Mouse (Mus musculus): ENCODE results near the gene Slc16a6.
"Not testable (repeated sequence)": the region's sequence is repeated elsewhere in the genome, so short reads cannot be mapped to it uniquely, and the experiment has no call there.

Gene Slc16a6

DNA sequence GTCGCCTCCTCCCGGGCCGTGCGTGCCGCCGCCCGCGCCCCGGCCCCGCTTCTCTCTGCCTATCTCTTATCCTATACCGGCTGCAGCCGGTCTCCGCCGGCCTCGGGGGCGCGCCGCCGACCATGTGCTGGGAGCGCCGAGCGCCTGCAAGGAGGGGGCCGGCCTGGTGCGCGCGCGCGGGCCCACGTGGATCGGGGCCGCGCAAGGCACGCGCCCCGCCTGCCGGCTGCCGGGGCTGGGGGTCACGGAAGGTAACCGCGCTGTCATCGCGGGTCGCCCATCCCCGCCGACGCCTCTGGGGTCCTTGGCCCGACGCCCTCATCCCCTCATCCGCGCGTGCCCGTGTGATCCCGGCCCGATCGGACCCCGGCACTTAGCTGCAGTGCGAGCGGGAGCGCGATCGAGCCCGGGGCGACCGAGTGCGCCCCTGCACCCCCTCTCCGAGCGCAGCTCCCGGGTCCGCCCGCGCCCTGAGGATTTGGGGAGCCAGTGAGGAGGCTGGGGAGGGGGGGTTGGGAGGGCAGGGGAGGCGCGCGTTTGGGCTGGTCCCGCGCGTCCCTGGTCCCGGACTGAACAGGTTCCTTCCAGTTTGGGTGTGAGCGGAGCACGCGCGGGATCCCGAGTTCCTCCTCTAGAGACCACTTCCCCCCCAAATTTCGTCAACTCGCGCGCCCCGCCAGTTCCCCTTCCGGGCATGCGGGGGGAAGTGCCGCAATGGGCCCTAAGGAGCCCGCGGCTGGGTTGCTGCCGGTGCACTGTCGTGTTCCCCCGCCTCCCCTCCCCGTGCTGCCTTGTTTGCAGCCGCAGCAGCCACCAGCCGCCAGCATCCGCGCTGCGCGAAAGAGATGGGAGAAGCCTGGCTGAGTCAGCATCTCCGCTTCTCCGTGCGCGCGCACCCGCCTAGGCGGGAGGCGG, at the start of gene Slc16a6, which contains the start of gene Arsg:
TSS of gene Slc16a6 (minus strand) at position 428 of the 915 bp plus-strand sequence.
TSS of gene Arsg (plus strand) at position 204 of the 915 bp plus-strand sequence.
- peak; percentile 56 for DNase-seq

DNA sequence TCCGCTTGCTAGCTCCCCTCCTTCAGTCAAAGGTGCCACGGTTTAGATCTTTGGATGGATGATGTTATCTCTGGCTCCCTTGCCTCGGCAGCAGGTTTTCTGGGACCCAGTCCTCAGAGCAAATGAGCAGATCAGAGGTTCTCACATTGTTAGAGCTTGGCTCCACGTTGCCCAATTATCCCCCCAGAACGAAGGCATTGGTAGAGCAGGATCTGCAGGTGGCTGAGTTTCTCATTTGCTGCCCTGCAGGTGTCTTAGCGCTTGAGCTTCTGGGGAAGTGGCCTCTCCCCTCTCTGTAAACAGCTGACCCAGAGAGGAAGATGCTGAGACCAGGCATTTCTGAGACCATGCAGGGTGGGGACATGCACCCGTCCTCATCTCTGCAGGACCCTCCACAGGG, 47.6 kb upstream of the Slc16a6 start:
- no peak for DNase-seq

DNA sequence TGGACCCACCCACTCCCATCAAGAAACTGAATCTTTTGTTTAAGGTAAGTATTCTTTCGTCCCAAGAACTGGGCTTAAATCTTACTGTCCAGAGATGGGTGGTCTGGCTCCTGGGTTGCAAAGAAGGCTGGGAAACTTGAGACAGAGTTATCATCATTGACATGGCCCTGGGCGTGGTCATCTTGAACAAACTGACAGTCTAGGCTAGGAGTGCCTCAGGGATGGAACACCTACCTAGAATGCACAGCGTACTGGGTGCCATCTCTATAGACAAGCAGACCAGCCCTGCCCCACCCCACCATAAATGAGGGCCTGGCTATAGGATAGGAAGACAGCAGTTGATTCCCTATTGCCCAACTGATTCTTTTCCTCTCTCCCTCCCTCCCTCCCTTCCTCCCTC, 44.4 kb upstream of the Slc16a6 start:
- DNase-seq = no peak

DNA sequence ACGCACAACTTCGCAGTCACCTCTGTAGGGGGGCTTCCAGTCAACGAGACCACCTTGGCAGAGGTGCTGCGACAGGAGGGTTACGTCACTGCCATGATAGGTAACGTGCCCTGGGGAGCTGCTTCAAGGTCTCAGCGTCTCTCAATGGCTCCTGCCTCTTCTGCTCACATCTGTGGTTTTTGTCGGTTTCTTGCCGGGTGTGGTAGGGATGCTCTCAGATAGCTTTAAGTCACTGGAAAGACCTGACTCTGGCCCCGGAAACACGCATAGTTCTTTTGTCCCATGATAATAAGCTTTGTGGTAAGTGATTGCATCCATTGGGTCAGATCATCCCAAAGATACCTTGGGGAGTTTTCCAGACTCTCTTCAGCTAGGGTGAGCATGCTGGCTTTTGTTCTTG, 43.9 kb upstream of the Slc16a6 start:
- no peak for DNase-seq

DNA sequence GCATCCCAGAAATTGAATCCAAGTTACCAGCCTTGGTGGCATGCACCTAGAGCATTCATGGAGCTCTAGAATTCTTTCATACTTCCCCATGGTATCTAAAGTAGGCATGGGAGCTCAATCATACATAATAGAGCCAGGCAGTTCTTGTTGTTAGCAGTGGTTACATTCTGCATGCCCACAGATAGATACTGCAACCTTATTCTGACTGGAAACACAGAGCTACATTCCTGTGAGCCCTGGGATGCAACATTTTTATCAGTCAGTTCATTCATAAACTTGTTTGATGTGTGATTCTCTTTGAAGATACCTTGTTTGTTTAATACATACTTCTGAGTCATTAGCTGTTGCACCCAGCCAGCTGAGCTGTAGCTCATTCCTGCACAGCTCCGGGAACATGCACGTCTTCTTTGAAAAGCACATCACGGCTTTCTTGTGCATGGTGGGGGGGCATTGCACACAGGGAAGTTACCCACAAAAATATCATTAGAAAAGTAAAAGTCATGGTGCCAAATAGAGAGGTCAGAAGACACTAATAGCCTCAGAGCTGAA, 40.7 kb upstream of the Slc16a6 start:
- no peak for DNase-seq

DNA sequence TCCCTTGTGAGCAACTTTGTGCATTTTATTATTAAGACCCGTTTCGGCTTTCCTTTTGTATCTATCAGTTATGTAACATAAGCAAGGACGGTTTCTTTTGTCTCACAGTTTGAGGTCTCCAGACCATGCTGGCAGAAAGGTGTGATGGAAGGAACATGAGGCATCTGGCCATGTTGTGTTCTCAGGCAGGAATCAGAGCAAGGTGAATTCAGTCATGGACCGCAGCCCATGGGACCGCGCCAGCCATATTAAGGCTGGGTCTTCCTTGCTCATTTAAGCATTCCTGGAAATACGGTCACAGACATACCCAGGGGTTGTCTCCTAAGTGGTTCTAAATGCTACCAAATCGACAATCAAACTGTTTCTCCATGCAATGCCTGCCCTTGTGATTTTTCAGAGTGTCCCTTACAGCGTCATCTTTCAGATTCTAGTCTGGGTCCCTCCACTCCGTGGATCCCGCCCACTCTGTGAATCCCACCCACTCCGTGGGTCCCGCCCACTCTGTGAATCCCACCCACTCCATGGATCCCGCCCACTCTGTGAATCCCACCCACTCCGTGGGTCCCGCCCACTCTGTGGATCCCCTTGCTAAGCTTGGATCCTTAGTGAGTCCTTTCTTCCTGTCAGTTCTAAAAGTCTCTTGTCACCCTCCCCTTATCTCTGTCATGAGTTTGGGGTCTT, 39.7 kb upstream of the Slc16a6 start:
- DNase-seq = no peak

DNA sequence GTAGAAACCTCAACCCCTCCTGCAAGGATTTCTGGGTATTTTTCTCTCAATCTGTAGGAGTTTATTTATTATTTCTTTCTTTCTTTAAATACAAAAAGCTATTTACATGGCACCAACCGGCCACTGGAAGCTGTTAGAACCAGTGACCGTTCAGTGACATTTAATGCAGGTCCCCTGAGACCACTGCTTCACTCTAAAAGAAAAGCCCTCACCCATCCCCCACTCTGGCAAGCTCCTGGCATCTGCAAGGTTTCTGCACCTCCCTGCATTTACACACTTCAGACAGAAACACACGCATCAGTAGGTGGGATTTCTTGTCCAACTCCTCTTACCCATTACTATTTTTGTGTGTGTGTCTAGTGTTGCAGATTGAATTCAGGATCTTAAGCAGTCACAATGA, 33.7 kb upstream of the Slc16a6 start:
- no peak for DNase-seq

DNA sequence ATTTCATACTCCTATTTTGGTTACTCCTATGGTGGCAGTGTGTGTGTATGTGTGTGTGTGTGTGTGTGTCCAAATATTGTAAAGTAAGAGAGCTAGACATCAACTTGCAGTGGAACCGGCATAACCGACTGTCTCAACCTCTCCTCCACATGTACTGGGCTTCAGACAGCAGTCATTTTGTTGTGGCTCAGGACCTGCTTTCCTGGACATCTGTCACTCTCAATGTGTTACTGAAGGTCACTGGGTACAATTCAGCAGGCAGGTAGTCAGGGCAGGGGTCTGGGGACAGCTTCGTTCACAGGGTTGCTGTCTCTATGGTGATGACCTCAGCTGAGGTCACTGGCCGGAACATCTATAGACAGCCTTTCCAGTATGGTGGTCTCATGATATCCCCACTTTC, 32.4 kb upstream of the Slc16a6 start:
- no peak for DNase-seq

DNA sequence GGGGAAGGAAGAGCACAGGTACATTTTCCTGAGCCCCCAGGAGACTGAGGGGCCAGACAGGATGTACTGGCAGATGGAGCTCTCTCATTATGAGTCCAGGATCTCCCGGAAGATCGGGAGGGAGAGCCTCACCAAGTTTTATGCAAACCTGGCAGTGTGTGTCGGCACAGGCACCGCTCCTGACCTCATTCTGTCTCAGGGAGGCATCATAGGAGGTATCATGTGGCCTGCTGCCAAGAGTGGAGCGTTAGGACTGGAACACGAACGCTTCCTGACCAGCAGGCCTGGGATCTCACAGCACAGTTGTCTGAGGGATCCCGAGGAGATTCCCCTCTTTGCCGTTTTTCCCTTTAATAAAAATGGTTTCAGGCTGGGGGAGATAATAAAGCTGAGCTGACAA, 31.6 kb upstream of the Slc16a6 start:
- DNase-seq = peak; percentile 39

DNA sequence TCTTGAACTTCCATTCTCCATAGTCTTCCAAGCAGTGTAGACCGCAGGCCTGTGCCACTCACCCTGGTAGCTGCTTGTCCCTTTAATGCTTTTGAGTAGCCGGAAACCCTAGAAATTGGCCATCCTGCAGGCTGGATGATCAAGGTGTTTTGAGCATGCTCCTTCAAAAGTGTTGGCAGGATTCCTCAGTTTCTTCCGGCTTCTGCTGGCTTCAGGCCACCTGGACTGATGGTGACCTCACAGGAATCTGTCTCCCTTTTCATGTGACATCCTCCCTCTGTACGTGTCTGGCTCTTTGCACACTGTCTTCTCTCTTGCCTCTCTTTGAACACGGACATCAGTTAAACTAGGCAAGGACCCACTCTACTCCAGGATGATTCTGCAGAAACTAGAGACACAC, 26.8 kb upstream of the Slc16a6 start:
- DNase-seq = peak; percentile 63

DNA sequence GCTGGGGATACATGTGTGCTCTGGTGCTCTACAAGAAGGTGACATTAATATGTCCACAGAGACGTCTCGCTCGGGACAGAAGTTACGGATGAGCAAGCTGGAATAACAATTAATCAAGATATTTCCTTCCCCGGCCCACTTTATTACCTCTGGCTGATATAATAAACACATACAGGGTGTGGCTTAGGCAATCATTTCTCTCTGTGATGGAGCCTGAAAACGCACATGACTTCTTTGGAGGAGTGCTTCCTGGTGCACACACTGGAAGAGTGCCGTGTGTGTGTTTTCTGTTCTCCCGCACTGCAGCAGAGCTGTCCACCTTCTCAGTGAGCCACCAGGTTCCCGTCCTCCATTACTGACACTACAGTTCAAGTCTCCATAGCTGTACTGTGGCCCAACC, 24.6 kb upstream of the Slc16a6 start:
- no peak for DNase-seq

DNA sequence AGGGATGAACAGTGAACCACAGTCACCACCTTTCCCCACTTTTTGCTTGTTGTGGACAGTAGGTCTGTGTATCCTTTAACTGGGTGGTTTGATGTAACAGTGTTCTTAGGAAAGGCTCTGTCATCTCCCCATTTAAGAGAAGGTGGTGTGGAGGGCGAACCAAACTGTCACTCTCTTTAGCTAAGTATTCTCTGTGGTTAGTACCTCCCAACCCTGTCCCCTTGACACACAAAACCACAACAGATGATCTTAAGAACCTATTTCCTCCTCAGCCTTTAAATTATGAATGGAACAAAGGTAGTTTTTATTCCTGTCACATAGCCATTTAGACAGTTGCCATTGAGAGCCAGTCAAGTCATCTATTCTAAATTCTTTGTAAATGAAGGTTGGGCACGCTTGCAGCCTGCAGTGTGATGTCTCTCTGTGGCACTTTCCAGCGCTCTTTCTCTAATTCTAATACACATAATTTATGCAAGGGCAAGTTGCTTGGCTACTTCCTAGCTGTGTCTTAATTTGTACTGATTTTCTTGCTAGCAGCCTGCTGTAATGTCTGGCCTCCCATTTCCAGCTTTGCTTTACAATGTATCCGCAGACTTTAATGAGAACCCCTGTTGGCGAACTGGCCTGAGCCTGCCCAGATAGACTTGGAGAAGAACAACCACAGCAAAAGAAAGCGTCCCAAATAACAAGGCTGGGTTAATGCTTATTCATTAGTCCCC, 23.8 kb upstream of the Slc16a6 start:
- DNase-seq = no peak

DNA sequence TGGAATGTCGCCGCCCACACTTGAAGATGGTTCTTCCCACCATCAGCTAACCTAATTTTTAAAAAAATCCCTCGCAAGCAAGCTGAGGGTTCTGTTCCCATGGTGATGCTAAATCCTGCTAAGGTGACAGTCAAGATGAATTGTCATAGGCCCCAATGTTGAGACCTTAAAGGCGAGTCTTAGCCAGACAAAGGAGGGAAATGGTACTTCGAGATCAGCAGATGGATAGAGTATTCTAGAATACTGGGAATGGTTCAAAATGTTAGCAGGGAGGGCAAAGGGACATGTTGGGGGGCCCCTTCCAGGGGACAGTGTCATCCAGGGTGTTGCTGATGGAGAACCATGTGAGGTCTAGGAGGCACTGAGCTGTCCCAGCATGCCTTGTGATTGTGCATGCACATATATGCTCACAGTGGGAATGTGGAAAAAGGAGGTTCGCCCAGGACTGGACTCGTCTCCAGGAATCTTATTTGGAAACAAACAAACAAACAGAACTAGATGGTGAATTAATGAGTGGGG, 23.1 kb upstream of the Slc16a6 start:
- DNase-seq = no peak

DNA sequence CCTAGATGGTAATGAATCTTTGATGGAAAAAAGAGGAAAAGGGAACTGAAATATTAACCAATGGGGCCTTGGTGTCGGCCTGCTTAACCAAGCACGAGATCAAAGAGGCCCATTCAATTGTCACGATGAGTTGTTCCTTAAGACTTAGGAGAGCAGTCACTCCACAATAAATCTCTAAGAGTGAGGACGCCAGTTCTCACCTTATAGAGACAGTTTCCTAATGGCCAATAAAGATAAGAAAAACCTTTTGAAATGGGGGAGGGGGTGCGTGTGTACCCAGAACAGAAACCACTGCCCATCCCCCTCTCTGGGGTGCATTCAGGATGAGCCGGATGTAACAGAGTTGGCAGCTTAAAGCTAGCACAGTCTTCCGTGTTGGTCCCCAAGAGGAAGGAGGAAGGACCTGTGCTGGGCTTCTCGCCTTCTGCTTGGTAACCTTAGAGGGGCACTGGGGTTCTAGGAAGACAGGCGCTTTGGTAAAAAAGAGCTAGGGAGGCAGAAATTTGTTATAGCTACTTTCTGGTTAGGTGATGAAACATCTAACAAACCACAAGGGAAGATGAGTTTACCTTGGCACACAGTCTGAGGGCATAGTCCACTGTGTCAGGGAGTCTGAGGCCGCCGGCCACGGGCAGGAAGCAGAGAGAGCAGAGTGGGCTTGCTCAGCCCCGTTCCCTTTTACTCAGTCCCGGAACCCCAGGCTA, 22.5 kb upstream of the Slc16a6 start:
- peak; percentile 54 for DNase-seq

DNA sequence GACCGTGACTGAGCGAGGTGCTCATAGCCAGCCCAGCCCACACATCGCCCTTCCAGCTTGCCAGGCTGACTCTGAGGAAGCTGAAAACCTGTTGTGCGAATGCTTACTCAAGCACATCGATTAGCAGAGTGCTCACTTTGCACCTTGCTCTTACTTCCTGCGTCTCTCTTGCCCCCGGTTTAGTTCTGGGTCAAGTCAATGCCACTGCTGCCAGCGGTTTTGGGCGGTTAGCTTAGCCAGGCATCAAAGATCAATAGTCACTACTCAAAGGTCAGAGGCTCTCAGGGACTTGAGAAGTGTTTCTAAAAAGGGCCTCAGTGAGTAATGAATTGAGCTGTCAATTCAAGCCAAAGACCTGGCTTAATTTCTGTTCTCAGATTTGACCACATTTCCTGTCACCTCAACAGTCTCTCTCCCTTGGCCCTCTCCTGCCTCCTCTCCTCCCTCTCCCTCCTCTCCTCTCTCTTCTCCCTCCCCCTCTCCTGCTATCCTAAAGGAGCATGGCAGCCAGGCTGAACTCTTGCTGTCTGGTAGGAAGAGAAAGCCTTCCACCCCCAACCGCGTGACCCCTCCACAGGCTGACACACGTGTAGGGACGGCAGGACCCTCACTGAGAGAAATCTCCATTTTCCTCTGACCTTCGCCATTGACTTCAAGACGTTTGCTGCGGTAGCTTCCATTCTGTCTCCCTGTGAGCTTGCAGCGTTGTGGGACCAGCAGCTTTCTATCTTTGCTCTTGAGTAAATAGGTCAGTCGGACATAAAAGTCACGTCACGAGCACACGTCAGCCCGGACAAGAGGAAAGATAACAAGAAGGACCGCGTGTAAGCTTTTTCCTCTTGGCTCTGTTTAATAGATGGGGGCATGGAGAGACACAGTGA, 21.7 kb upstream of the Slc16a6 start:
- DNase-seq = peak; percentile 89

DNA sequence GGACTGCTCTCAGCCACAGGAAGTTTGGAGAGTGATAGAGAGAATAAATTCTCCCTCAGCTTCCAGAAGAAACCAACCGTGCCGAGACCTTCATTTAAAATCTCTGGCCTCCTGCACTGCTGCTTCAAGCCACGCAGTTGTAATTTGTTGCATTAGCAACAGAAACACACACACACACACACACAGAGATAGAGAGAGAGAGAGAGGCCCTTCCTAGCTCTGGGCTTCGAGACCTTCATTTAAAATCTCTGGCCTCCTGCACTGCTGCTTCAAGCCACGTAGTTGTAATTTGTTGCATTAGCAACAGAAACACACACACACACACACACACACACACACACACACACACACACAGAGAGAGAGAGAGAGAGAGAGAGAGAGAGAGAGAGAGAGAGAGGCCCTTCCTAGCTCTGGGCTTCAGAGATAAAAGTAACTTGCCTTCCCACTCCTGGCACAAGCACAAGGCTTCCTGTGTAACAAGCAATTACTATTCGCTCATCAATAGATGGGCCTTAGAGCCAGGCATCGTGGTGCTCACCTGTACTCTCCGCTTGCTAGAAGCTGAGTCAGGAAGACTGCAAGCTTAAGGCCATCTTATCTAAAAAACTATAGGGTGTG, 19.6 kb upstream of the Slc16a6 start:
- DNase-seq = not testable (repeated sequence)

DNA sequence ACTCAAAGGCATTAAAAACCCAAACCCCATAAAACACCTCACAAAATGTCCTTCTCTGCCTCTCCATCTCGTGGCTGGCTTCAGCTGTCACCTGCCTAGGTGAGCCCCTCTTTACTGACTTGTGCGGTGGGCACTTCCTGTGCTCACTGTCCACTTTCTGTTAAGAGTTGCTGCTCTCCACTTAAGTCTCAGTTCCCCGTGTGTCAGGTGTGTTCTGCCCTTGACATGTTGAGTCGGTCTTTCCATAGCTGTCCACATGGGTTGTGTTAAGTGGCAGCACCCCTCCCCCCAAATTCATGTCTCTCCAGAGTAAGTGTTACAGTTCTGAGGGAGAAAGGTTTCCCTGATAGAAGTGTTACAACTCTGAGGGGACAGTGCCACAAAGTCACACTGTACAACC, 18.4 kb upstream of the Slc16a6 start:
- DNase-seq = no peak

DNA sequence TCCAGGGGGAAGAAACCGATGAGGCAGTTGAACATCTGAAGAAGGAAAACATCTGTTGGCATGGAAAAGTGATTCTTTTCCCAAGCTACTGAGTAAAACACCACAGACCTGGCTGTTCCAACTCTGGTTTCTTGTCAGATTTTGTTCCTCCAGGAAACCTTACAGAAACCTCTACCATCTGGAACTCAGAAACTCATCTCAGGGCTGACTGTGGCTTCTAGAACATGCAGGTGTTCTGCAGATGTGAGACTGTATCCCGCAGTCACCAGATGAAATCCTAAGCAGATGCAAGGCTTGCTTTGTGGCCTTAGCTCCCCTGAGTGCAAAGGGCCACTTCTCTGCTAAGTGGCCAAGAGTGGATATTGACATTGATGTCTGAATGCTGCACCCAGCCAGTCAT, 16.4 kb upstream of the Slc16a6 start:
- no peak for DNase-seq

DNA sequence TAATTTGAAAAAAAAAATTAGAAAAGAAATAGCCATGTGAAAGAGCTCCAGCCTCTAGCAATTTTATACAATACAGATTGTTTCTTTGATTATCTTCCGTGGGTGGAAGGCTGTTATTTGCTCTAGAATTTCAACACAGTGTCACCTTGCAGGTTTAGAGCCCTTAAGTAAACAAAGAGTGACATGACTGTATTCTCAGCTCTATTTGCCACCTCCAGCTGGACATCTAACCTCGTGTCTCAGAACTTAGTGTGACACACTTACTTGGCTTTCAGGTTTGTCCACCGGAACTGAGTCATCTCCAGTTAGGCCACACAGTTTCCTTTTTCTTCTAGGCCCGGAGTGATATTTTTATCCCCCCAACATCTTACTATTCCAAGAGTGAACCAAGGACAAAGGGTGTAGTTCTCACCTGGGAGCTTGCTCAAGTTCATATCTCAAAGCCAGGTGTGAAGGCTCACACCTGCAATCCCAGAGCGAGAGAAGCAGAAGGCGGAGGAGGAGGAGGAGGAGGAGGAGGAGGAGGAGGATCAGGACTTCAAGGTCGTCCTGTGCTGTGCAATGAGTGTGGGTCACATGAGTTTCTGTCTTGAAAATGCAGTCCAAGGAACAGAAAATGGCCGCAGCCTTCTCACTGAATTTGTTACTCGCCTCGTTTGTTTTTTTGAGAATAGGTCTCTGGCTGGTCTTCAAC, 14.7 kb upstream of the Slc16a6 start:
- no peak for DNase-seq

DNA sequence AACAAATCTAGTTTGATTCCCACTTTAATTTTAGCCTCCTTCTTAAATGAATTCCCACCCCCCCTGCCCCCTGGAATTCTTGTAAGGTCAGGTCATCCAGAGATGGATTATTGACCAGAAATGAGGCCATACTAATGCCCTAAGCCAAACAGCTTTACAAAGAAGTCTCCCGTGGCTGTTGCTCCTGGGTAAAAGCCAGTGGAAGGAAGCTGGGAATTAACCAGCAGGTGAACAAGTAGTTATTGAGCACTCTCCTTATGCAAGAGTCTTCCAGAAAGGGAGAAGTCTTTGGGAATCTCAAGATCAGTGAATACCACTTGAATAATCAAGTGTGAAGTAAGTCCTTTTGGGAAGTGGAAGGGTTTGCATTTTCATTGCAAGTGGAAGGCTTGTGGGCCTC, 13.7 kb upstream of the Slc16a6 start:
- no peak for DNase-seq

All from kidney, adult 11 months (tissue).